Mouse (Mus musculus) adrenal gland, adult 18-20 months (tissue): ENCODE results near the gene Hist1h2bc. TPM values are rescaled to one million over a fixed set of nuclear protein-coding genes. Genes with fewer than 3 reads are reported as not detected.
"Not testable (repeated sequence)": the region's sequence is repeated elsewhere in the genome, so short reads cannot be mapped to it uniquely, and the experiment has no call there.

Experiments
- DNase-seq, 2 experiments: peaks; one replicate each; pipeline ENCODE4 v3.0.0; 2021 to 2022; ENCODE audit warnings: low spot score in 2 of 2
- total RNA-seq, 2 experiments: library from RNA; stranded (reverse); gene quantifications; 1 replicate in 1 of 2; 2 replicates in 1 of 2; pipeline ENCODE4 v1.2.3; 2021

The Hist1h2bc gene
- total RNA-seq, 2 experiments from 2014 or later = 115 to 172 TPM

DNA sequence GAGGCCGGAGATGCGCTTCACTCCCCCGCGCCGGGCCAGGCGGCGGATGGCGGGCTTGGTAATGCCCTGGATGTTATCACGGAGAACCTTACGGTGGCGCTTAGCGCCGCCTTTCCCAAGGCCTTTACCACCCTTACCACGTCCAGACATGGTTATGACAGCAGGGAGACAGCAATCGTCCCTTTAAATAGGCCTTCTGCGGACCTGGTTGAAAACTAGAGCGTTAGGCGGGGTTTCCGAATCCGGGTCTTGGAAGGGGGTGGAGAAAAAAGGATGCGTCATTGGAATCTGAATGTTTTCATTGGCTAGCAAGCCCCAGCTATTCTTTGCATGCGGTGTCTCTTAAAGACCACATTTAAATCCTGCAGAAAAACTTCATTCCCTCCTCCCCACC lies 14.3 kb downstream of the Hist1h2bc start, which contains the start of gene Hist1h4c:
TSS of gene Hist1h4c (minus strand) at position 155 of the 394 bp plus-strand sequence.
- DNase-seq = peak; percentile 99 to 100

DNA sequence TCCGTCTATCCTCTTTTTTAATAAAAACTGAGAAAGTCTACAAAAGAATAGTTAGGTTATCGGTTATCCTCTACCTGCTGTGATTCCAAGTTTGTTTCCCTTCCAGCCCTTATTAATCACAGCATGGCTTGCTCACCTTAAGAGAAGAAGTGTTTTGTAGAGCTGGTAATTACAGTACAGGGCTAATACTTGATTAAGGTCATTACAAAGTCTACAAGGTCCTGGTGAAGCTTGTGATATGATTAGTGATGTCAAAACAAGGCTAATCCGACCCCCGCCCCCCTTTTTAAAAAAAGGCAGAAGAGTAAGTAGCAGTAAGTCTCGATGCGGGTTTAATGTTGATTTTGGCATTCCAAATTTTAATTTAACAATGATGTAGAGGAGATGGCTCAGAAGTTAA lies 15.0 kb downstream of the Hist1h2bc start:
- no peak for DNase-seq

DNA sequence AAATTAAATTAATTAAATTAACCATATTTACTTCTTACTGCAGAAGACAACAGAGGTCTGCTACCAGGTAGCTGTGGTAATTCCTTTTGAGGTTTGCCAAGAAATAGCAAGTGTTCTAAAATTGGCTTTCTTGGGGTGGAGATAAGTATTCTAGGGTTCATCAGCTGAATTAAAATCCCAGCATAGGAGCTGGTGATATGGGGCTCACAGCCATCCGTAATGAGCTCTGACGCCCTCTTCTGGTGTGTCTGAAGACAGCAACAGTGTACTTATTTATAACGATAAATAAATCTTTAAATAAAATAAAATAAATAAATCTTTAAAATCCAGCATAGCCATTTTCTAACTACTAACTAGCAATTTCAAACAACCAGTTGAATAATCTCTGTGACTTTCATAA lies 15.8 kb downstream of the Hist1h2bc start:
- DNase-seq = no peak

DNA sequence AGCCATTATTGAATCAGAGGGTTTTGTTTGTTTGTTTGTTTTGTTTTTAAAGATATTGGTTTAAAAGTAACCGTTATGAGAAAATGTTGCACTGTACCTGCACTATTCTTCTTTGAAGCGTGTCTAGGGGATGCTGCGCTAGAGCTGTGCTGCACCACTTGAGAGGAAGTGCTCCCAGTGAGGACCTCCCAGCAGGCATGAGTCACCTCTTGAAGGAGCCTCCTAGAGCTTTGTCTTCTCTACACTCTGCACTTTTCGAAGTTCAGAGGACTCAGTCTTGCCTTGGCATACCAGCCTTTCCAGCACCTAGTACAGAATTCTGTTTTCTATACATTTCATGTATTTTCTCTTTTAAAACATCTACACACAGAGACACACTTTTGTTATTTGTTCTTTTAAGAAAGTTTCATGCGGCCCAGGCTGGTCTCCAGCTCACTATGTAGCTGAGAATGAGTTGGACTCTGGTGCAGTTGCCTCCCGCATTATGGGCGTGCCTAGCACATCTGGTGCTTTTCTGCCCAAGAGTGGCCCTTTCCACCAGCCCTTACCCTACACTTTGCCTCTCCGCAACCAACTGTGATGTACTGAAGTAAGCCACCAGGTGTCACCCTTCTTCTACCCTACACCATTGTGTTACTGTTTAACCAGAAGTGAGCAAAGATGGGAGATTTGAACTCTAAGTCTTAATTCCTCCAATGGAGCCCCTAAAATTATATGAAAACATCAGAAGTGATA lies 17.0 kb downstream of the Hist1h2bc start:
- peak in 1 of 2 experiments; percentile 64 for DNase-seq

DNA sequence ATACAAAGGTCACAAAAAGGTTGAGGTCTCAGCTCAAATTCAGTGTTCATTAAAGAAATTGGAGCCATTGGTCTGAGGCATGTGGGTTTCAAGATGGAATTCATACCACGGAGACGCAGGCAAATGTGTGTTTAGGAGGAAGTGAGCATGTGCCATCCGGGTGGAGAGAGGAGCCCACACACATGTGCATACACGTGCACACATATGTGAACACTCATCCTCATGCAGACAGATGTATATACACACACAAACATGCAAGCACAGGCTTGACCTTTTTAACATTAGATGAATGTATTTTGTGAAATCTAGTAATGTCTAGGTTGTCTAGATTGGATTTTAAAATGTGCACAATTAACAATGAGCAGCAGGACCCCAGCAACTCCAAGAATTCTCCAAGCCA lies 18.2 kb downstream of the Hist1h2bc start:
- DNase-seq = no peak

DNA sequence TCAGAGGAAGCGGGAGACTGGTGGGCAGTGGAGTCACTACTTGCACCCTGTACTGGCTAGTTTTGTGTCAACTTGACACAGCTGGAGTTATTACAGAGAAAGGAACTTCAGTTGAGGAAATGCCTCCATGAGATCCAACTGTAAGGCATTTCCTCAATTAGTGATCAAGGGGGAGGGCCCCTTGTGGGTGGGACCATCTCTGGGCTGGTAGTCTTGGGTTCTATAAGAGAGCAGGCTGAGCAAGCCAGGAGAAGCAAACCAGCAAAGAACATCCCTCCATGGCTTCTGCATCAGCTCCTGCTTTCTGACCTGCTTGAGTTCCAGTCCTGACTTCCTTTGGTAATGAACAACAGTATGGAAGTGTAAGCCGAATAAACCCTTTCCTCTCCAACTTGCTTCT lies 18.8 kb downstream of the Hist1h2bc start:
- not testable (repeated sequence) for DNase-seq

DNA sequence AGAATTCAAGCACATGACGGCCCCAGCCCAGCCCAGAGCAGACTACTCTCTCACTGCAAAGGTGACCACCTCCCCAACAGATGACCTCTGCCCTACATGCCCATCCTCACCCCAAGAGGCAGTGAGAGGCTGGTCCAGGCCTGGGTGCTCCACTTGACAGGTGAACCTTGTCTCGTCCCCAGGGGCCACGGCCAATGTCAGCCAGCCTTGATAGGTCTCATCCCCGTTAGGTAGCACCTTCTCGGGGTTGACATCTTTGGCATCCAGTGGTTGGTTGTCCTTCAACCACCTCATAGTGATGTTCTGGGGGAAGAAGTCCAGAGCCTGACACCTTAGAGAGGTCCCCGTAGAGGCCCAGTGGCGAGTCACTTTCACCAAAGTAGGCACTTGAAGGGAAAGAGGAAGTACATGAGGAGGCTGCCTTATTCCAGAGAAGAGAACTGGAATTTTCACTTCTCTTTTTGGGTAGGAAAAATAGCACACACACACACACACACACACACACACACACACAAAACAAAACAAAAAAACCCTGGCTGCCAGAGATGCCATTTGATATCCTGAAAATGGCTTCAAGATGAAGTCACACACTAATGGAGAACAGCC lies 21.9 kb downstream of the Hist1h2bc start:
- no peak for DNase-seq

DNA sequence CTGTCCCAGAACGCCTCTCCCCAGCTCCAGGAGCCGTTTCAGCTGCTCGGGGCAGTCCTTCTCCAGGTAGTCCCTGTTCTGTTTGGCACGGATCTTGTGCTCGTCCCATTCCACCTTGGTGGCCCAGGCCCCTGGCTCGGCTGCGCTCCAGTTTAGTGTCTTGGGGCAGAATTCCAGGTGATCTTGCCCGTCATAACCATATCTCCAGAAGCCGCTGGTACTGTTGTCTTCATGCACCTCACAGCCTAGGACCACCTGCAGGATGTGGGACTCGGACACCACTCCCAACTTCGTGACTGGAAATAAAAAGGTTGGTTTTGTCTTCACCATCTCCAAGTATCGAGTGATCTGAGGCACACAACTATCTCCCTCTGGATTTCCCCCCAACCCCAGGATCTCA lies 22.8 kb downstream of the Hist1h2bc start:
- DNase-seq = no peak

DNA sequence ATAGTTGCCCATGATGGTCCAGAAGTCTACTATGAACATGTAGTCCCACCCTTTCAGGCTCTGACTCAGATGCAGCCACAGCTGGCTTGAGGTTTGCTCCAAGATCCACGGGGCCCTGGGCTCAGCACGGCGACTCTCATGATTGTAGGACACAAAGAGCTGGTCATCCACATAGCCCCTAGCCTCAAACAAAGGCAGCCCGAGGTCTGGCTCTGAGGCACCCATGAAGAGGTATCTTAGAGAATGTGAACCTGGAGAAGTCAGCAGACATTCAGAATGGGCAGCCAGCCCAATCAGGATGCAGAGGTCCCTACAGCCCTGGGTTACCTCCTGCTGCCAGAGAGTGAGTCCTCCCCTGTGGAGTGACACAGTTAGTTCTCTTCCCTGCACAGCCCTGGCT lies 24.0 kb downstream of the Hist1h2bc start:
- no peak for DNase-seq

DNA sequence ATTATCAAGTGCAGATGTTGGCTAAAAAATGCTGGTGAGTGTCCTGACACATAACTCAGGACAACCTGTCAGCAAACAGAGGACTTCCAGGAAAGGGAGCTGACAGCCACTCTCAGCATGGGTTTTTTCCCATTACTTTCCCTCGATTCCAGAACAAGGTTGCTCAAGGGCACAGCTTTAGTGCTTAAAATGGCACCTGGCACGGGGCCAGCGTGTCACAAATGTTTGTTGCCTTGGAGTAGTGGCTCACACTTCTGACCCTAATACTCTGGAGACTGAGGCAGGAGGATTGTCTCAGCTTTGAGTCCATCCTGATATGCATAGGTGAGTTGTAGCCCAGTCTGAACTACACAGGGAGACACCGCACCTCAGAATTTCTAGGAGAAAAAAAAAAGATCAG lies 24.7 kb downstream of the Hist1h2bc start:
- no peak for DNase-seq

DNA sequence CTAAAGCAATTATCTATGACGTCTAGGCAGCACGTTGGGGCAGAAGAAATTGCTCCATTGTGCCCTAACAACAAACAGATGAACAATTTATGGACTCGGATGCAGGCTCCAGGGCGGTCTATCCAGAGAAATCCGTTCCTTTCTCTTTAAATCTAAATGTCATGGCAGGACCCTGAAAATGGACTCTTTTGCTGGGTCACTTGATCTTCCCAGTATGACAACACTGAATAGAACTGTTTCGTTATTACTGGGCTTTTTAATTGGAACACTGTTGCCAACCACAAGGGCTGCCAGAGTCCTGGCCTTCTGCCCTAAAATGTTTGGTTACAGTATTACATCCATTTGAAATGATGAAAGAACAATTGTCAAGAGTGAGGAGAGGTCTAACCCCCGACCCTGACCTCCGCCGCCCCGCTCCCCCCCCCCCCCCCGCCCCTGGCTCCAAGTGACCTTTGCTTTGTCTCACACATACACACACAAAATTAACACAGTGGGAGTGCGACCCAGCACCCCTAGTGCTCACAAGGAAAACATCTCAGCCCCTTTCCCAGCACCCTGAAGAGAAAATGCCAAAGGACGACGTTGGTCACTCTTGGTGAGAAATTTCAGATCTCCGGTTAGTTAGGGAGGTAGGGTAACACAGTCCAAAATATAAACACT lies 25.8 kb downstream of the Hist1h2bc start:
- DNase-seq = no peak

DNA sequence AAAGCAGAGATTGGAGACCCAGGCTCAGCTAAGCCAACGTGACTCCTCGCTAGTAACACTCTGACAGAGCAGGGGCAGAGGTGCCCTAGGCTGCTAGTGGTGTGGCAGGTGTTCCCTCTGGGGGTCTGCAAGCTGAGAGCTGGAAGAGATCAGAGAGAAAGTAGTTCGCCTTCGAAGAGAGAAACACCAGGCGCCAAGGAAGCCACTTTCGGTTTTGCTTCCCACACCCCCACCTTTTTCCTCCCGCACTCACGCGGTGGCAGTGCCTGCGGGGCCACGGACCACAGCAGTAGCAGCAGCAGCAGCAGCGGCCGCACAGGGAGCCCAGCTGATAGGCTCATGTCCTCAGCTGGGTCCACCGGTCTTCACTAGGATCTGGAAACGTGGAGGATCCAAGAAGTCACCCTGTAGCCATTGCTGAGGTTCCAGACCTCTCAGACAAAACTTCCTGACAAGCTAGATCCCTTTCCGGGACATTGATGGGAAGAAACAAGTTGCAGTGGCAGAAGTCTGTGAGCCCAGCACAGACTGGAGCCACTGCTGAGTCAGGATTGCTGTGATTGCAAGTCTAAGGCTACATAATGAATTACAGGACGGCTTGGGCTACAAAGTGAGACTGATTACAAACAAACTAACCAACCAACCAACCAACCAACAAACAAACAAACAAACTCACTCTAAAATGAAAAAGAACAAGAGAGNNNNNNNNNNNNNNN lies 26.5 kb downstream of the Hist1h2bc start, which contains the start of gene Hfe:
TSS of gene Hfe (minus strand) at position 481 of the 716 bp plus-strand sequence.
- DNase-seq = peak; percentile 53 to 56

DNA sequence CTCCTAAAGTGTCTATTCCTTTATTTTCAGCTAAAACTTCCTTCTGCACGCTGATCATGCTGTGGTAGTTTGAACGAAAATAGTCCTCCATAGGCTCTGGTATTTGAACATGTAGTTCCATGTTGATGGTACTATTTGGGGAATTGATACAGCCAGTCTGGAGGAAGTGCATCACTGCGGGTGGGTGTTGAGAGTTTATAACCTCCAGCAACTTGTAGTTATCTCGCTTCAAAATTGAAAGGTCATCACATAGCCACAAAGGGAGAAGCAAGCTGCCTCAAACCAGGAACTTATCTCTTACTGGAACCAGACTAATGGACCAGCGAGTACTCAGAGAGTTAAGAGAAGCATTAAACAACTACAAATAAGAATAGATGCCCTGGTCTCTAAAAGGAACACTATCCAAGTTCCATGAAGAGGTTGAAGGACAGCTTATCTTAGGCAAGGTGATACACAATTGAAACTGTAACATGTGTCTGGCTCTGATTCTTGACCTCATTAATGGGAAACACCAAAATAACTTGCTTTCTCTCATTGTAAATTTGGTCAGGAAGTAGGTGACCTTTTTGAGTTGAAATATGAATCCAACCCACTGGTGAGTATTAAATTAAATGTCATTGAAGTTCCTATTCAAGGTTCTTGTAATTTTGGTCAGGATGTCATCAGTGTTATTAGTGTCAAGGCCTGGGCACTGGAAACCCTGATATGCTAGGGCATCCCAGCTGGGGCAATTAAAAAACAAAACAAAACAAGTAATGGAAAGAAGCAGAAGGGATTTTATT lies 32.5 kb downstream of the Hist1h2bc start:
- no peak for DNase-seq

DNA sequence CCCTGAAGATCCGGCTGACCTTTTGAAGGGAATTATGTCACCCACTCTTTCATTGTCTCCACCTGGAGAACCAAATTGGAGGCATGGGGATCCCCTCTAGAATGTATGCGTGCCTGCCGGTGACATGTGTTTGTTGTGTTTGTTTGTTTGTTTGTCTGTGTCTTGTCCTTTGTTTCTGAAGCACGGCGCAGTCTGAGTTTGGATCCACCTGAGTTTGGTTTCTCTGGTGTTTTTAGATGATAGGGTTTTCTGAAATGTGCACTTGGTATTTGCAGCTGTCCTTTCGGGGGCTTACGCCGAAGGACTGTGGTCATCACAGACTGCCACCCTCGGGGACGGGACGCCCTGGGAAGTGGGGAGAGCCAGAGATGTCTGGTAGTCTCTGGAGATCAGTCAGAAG lies 33.2 kb downstream of the Hist1h2bc start:
- DNase-seq = no peak

DNA sequence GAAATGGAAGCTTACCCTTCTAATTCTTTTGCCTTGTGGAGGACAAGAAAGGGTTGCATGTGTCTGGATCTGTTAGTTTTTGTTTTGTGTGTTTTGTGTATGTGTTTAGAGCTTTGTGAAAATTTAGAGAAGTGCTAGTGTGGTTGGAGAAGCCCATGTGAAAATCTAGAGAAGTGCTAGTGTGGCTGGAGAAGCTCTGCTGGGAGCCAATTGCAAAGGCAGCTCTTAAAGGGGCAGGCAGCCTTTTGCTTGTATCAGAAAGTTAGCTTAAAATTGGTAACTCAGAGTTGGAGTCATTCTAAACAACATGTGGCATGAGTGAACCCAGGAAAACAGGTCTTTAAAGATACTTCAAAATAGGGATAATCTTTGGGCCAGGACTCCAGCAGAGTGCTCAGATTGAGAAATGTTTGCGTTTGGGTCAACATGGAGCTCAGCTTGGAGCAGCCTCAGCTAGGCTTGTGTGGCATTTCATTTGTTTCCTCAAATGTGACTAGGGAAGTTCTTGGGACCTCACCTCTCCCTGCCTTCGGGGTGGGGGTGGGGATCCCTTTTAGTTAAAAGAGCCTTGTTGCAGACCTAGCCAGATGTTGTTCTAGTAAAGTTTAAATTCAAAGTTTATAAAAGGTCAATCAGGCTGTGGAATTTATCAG lies 33.7 kb downstream of the Hist1h2bc start:
- DNase-seq = not testable (repeated sequence)

DNA sequence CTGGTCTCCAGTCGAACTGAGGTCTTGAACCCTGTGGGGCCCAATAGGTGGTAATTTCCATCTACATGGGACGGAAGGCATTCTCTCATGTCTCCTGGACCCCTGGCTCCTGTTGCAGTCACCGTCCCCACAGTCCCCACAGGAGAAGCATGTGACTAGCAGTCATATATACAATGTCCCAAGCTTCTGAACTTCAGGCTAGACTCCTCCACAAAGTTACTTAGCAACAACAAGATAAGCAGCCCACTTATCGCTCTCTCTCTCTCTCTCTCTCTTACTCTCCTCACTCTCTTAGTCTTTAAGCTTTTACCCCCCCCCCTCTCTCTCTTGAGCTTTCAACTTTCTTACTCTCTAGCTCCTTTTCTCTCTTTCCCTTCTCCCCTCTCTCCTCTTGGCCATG lies 40.2 kb downstream of the Hist1h2bc start:
- no peak for DNase-seq

DNA sequence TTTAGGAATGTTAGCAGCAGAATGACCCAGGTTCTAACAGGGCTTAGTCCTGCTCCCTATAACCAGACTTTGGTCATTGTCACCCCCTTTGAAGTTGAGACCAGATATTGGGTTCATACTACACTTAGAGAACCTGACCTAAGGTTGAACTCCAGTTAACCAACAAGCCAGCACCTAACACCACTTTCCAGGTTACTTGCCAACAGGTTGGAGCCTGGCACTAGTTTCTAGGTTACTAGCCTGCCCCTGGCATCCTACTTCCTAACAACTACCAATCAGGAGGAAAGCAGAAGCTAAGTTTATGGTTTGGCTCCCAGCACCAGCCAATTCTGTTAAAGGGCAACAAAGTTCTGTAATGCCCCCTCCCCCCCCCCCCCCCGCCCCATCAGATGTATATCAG lies 41.2 kb downstream of the Hist1h2bc start:
- no peak for DNase-seq

DNA sequence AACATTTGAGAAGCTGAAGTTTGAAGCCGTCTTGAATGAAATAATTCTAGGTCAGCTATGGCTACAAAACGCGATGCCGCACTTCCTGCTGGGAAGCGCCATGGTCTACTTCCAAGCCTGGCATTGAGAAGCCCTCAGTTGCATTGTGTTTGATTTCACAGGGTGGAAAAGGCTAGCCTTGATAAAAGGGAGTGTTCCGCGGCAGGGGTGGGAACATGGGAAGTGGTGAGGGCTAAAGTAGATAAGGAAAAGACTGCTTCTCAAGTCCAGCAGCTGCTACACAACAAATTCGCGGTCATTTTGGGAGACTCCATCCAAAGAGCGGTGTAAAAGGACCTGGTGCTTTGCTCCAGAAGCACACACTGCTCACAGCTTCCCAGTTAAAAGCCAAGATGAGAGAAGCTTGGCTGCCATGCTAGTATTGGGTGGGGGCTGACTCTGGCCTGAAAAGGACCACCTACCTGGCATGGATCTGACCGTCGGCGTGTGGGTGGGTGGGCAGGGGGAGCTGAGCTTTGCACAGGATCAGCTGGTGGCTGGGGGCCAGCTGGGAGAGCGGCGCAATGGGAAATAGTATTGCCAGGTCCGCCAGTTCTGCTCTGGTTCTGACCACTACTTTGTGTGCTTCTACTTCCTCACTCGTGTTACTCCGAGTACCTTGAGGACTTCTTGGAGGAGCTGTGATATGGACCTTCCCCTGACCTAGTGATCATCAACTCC lies 44.6 kb downstream of the Hist1h2bc start:
- DNase-seq = no peak

DNA sequence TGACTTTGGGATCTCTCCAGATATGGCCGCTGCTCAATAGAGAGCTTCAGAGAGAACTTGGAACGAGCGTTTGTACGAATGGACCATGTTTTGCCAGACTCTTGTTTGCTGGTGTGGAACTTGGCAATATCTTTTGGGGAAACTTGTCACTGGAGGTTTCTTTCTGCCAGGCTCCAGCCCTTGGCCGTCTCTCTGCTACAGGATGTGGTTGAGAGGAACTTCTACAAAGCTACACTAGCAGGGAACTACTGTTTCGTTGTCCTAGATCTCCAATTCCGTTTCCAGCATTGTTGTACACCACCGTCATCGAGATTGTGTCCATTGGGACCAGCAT lies 45.2 kb downstream of the Hist1h2bc start:
- no peak for DNase-seq

DNA sequence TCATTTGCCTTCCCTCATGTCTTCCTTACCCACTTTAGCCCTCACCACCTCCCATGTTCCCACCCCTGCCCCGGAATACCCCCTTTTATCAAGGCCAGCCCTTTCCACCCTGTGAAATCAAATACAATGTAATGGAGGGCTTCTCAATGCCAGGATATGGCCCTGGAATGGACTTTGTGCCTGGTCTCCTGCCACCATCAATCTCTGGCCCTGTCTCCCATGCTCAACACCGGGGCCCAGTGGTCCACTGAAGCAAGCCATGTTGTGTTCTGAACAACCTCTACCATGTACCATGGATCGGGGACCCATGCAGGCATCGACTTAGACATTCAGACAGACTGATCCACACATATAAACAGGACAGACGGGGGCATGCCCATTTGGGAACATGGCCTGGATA lies 45.7 kb downstream of the Hist1h2bc start:
- DNase-seq = no peak
